Mouse (Mus musculus): ENCODE measurements at regions not wholly inside any gene's neighbourhood (a gene's known extent, or its start where the extent isn't known, plus 50 kb on each side); places are given as distances from the start of the nearest gene placed in this dataset.

DNA sequence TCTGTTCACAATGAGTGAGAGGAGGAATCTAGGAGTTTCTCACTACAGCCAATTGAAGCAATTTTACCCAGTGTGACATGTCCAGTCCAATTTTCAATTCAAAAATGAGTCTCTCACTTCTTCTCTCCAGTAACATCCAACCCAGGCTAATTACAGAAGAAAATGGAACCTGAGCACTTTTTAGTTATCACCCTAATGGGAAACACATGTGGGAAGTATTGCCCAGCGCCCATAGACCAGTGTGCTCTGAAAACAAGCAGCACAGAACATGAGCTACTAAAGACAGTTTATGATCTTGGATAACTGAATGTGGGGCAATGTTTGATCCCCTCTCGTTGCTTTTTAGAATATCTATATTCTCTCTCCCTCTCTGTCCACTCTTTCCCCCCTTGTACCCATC is 70.5 kb upstream of the Efemp1 start:
- Histone ChIP-seq H3K9me3 (no peaks in the 10 kb centered on the region), H3K4me2 (no peak overlapping the region), H3K36me3 (no peaks in the 10 kb centered on the region), H3K4me1 (no peaks in the 10 kb centered on the region), H3K9ac (no peak overlapping the region), H3K4me3 (no peak overlapping the region), H3K27me3 (no peaks in the 10 kb centered on the region), H3K27ac (no peak overlapping the region)
- no peak for ATAC-seq (ENCODE audit: insufficient number of reproducible peaks, low FRiP score, low TSS enrichment, low read depth)
- WGBS, result 22% methylated on average over 2 of the region's 2 CpGs

DNA sequence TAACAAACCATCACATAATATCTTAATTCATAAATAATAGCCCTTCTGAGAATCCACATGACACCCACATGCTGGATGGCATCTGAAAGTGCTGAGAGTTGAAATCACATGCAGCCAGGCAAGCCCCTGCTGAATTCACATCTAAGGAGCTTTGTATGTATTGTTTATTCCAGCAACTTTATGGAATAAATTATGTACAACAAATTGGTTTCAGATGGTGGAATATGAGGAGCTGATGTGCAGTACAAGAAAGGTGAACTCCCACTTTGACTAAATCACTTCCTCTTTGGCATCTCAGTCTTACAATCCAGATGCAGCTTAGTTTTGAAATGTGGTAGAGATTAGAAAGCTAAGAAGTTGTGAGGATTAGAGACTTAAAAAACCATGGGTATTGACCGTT is 82.2 kb upstream of the Efemp1 start:
- Histone ChIP-seq H3K9ac (no peak overlapping the region), H3K4me1 (no peaks in the 10 kb centered on the region), H3K27ac (no peak overlapping the region), H3K4me2 (no peak overlapping the region), H3K27me3 (no peaks in the 10 kb centered on the region), H3K4me3 (no peak overlapping the region), H3K36me3 (no peaks in the 10 kb centered on the region), H3K9me3 (no peaks in the 10 kb centered on the region)
- 31% methylated on average over 1 of the region's 1 CpGs for WGBS
- no peak for ATAC-seq (ENCODE audit: insufficient number of reproducible peaks, low FRiP score, low TSS enrichment, low read depth)

DNA sequence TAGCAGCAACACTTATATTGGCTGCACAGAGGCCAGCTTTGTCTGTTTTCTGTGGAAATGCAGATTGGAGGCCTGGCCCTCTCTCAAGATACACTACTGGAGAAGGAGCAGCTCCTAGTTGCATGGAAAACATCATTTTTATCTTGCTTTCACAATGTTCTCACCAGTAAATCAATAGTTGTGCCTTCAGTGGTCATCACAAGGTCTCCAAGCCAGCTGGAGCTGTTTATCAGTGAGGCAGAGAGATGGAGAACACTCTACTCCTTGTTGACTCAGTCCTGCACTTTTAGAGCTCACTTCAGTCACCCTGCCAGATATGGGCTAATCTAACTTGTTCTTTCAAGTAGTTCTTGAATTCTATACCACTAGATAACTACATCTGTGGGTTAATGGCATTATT is 92.3 kb upstream of the Efemp1 start:
- no peaks in the 10 kb centered on the region for H3K36me3 ChIP-seq
- no peak for ATAC-seq (ENCODE audit: insufficient number of reproducible peaks, low FRiP score, low TSS enrichment, low read depth)
- no peak overlapping the region for H3K9ac ChIP-seq
- H3K4me3 ChIP-seq, result no peak overlapping the region
- no peaks in the 10 kb centered on the region for H3K4me1 ChIP-seq
- H3K4me2 ChIP-seq, result no peak overlapping the region
- H3K27ac ChIP-seq, result no peak overlapping the region
- H3K9me3 ChIP-seq, result no peaks in the 10 kb centered on the region
- no peaks in the 10 kb centered on the region for H3K27me3 ChIP-seq

DNA sequence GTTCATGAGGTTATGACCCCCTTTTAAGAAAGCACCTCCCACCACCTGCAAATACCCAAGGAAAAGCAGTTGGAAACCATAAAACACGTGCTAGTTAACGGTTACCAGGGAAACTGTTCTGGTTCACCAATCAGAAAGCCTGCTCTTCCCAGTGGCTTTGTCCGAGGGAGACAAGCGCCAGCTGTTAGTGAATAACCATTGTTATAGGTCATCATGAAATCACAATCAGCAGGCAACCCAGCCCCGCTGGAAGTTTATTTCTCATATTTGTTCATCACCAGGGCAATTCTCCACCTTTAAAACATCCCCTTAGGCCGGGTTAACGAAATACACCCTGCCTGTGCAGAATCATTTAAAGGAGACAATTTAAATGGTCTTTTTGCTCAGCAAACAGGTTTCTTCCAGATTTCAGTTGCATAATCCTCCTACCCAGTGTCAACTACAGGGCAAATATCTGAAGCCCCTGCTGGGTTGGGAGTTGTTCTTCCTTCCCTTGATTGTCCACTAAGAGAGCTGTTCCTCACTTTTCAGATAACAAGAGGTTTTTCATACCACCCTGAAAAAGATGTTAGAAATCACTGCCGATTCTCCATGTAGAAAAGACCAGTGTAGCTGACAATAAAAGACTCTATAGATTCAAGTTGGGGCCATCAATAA is 117.9 kb upstream of the Efemp1 start:
- no peaks in the 10 kb centered on the region for H3K27me3 ChIP-seq
- ATAC-seq (ENCODE audit: insufficient number of reproducible peaks, low FRiP score, low TSS enrichment, low read depth), result no peak
- 6% methylated on average over 8 of the region's 8 CpGs for WGBS
- no peaks in the 10 kb centered on the region for H3K9me3 ChIP-seq
- no peak overlapping the region for H3K9ac ChIP-seq
- H3K4me2 ChIP-seq, result no peak overlapping the region
- peaks cover 7% of the 10 kb centered on the region for H3K4me1 ChIP-seq
- no peak overlapping the region for H3K4me3 ChIP-seq
- no peak overlapping the region for H3K27ac ChIP-seq
- H3K36me3 ChIP-seq, result no peaks in the 10 kb centered on the region

DNA sequence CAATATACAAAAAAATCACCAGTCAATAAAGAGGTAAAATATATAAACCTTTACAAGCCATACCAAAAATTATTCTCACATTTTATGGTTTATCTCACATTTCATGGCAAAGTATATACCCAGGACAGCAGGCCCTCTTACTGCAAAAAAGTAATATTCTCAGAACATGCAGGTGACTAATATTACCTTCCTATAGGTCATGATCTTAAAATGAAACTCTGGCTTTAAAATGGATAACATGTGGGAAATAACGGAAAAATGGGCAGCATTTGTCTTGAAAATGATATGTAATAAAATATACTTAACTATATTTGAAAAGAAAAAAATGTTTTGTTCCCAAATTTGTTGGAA is 118.4 kb upstream of the Efemp1 start:
- H3K4me3 ChIP-seq, result no peak overlapping the region
- H3K27me3 ChIP-seq, result no peaks in the 10 kb centered on the region
- no peak overlapping the region for H3K27ac ChIP-seq
- 23% methylated on average over 1 of the region's 1 CpGs for WGBS
- no peaks in the 10 kb centered on the region for H3K9me3 ChIP-seq
- H3K4me2 ChIP-seq, result no peak overlapping the region
- H3K9ac ChIP-seq, result no peak overlapping the region
- H3K36me3 ChIP-seq, result no peaks in the 10 kb centered on the region
- peaks cover 7% of the 10 kb centered on the region for H3K4me1 ChIP-seq
- no peak for ATAC-seq (ENCODE audit: insufficient number of reproducible peaks, low FRiP score, low TSS enrichment, low read depth)

DNA sequence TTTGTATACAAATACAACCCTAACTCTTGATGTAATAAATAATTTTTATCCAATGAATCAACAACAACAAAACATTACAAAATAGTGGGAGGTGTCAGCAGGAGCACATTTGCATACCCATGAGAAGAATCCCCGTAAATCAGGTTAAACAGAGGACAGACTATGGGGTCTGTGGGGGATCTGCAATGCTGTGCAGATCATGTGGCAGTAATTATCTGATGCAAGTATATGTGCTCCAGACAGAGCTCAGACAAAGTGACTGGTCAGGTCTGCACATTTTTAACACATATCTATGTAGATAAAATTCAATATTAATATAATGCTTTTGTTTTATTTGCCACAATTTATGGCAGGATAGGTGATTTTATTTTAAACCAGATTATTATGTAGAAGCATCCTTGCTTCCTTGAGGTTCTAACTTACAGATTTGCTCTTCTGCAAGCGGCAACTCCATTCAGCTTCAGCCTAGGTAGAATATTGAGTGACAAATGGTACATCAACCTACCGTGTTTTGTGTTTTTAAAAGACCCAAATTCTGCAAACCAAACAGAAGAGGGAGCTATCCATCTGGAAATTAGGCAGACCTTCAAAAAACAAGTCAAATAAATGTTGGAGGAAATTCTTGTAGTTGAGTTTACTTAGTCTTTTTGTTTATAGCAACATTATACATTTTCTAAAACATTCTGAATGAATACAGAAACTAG is 119.0 kb upstream of the Efemp1 start:
- WGBS, result 45% methylated on average over 3 of the region's 3 CpGs
- no peak overlapping the region for H3K27ac ChIP-seq

DNA sequence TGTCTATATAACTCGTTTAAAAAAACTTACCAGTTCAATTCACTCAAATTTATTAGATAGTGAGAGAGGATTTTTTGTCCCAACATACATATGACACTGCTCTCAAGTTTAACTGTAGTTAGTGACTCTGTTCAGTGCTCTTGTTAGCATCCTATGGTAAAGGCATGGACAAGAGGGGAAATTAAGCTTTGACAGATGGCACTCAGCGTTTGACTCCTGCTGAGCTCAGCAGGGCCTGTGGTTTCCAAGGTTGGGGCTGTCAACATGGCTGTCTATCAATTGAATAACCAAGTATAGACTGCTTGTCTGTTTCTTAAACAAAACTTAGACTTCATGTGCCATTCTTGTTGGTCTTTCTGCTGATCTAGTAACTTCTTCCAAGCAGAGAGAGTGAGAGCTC is 122.9 kb upstream of the Efemp1 start:
- WGBS, result 53% methylated on average over 2 of the region's 2 CpGs
- no peaks in the 10 kb centered on the region for H3K27me3 ChIP-seq
- no peak overlapping the region for H3K4me3 ChIP-seq
- no peaks in the 10 kb centered on the region for H3K36me3 ChIP-seq
- no peaks in the 10 kb centered on the region for H3K9me3 ChIP-seq
- no peak overlapping the region for H3K27ac ChIP-seq
- H3K9ac ChIP-seq, result no peak overlapping the region
- no peak for ATAC-seq (ENCODE audit: insufficient number of reproducible peaks, low FRiP score, low TSS enrichment, low read depth)
- no peak overlapping the region for H3K4me2 ChIP-seq
- peaks cover 4% of the 10 kb centered on the region for H3K4me1 ChIP-seq

More for the DNA sequence above, 119.0 kb upstream of the Efemp1 start:
- Histone ChIP-seq H3K4me2 (no peak overlapping the region), H3K9ac (no peak overlapping the region), H3K9me3 (no peaks in the 10 kb centered on the region), H3K27me3 (no peaks in the 10 kb centered on the region), H3K4me3 (no peak overlapping the region), H3K36me3 (no peaks in the 10 kb centered on the region), H3K4me1 (peaks cover 7% of the 10 kb centered on the region)
- ATAC-seq (ENCODE audit: insufficient number of reproducible peaks, low FRiP score, low TSS enrichment, low read depth), result no peak

DNA sequence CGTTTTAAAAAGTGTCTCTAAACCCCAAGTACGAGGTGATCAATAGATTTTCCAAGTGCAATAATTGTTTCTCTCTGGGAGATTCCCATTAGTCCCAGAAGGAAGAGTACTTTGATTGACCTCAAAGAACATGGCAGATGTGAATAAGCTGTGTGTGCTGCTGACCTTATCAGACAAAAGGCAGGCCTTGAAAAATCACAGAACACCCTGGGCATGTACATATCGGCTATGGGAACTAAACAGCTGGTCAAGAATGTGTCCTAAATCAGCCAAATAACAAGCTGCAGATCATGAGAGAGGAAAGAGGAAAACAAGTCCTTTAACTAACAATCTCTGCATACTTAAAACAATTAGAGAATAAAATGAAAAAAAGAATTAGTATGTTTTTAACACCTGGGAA is 125.4 kb upstream of the Ccdc85a start:
- no peaks in the 10 kb centered on the region for H3K27me3 ChIP-seq
- no peak overlapping the region for H3K4me3 ChIP-seq
- H3K36me3 ChIP-seq, result no peaks in the 10 kb centered on the region
- no peak overlapping the region for H3K27ac ChIP-seq
- H3K4me1 ChIP-seq, result no peaks in the 10 kb centered on the region
- no peak for ATAC-seq (ENCODE audit: insufficient number of reproducible peaks, low FRiP score, low TSS enrichment, low read depth)
- H3K9ac ChIP-seq, result no peak overlapping the region
- no peak overlapping the region for H3K4me2 ChIP-seq
- 56% methylated on average over 3 of the region's 3 CpGs for WGBS
- H3K9me3 ChIP-seq, result no peaks in the 10 kb centered on the region

DNA sequence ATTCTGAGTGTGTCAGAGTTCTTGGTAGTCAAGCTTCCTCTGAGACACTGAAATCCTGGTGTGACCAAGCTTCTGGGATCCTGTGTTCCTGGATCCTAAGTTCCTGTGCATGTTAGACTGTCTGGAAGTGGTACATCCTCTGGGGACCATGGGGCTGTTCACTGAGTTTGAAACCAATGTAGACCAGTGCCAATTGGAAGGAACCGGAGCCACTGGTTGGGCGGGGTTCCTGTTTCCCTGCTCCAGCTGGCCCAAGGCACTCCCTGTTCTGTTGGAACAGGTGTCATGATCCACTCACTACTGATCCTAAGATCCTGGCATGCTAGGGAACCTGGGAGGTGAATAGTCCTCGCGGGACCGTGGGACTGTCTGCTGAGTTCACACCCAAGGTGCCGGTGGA is 124.3 kb upstream of the Ccdc85a start:
- no peaks in the 10 kb centered on the region for H3K4me1 ChIP-seq
- ATAC-seq (ENCODE audit: insufficient number of reproducible peaks, low FRiP score, low TSS enrichment, low read depth), result no peak
- H3K27ac ChIP-seq, result no peak overlapping the region
- no peaks in the 10 kb centered on the region for H3K36me3 ChIP-seq
- H3K4me3 ChIP-seq, result no peak overlapping the region
- no peaks in the 10 kb centered on the region for H3K9me3 ChIP-seq
- no peak overlapping the region for H3K9ac ChIP-seq
- H3K27me3 ChIP-seq, result no peaks in the 10 kb centered on the region
- H3K4me2 ChIP-seq, result no peak overlapping the region
- WGBS, result 89% methylated on average over 6 of the region's 6 CpGs

DNA sequence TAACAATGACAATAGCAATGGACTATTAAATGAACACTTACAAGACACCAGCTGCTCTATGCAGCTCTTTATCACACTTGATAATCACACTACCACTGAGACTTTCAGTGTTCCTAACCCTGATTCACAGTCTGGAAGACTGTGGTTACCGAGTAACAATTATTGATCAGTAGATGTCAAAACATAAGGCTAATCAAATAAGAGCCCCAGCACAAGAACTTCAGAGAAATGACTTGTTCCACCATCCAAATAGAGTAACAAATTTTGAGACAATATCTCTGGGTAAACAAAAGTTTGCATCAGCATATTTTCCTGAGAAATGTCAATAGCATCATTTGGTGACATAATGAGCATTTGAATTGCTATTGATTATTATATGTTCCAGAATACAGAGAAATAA is 118.3 kb upstream of the Ccdc85a start:
- H3K4me3 ChIP-seq, result no peak overlapping the region
- H3K4me2 ChIP-seq, result no peak overlapping the region
- H3K9me3 ChIP-seq, result no peaks in the 10 kb centered on the region
- no peaks in the 10 kb centered on the region for H3K4me1 ChIP-seq
- no peak overlapping the region for H3K9ac ChIP-seq
- WGBS, result 88% methylated on average over 1 of the region's 1 CpGs
- no peak for ATAC-seq (ENCODE audit: insufficient number of reproducible peaks, low FRiP score, low TSS enrichment, low read depth)
- H3K27ac ChIP-seq, result no peak overlapping the region
- H3K36me3 ChIP-seq, result no peaks in the 10 kb centered on the region
- no peaks in the 10 kb centered on the region for H3K27me3 ChIP-seq

DNA sequence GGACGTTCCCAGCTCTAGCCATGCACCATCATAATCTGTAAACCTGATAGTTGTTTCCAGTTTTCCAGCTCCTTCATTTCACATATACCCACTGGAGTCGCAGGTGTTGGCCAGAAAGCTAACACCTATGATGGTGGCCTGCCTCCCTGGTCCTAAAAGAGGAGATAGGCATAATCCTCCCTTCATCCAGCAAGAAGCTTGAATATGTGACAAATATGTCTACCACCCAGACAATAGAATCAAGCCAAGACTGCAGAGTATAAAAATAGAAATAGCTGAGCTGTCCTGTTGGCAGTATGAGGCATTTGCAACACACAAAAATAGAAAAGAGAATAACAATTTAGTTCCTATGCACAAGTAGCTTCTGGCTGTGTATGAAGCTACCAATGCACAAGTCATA is 117.3 kb upstream of the Ccdc85a start:
- H3K36me3 ChIP-seq, result no peaks in the 10 kb centered on the region
- H3K4me2 ChIP-seq, result no peak overlapping the region
- no peak overlapping the region for H3K27ac ChIP-seq
- no peak overlapping the region for H3K4me3 ChIP-seq
- ATAC-seq (ENCODE audit: insufficient number of reproducible peaks, low FRiP score, low TSS enrichment, low read depth), result no peak
- no peak overlapping the region for H3K9ac ChIP-seq
- H3K9me3 ChIP-seq, result no peaks in the 10 kb centered on the region
- no peaks in the 10 kb centered on the region for H3K4me1 ChIP-seq
- WGBS, result 75% methylated on average over 2 of the region's 2 CpGs
- H3K27me3 ChIP-seq, result no peaks in the 10 kb centered on the region

DNA sequence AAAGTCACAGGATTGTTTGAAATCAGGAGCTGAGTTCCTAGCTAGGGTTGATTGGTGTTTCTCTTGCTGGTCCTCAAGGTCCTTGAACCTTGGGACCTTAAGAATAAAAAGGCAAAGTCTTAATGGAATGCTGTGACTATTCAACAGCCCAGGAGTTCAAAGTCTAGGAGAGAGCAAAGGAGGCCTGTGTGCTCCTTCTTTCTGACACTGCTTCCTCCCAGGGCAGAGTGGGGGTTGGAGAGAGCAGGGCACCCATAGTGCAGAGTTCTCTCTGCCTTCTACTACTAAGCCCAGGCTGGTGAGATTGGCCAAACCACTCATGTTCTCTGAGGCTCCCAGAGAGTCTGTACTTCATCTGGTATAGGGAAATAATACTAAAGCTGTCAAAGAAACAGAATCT is 115.6 kb upstream of the Ccdc85a start:
- no peaks in the 10 kb centered on the region for H3K9me3 ChIP-seq
- H3K9ac ChIP-seq, result no peak overlapping the region
- H3K27ac ChIP-seq, result no peak overlapping the region
- no peaks in the 10 kb centered on the region for H3K36me3 ChIP-seq
- no peaks in the 10 kb centered on the region for H3K4me1 ChIP-seq
- no peaks in the 10 kb centered on the region for H3K27me3 ChIP-seq
- H3K4me3 ChIP-seq, result no peak overlapping the region
- no peak overlapping the region for H3K4me2 ChIP-seq
- no peak for ATAC-seq (ENCODE audit: insufficient number of reproducible peaks, low FRiP score, low TSS enrichment, low read depth)
